Comparison of ENCODE assay signal across 22 mouse cellular contexts in genomic region chr3:129364818-129365390, GRCm38 (mm10). TPM values are rescaled to one million over a fixed set of nuclear protein-coding genes. Genes with fewer than 3 reads are reported as not detected.
DNase-seq lines count a peak whose midpoint lies in the region; ATAC-seq and TF ChIP-seq lines count a peak whose summit lies in the region.
"Had no signal": no experiment of that assay in that cellular context is flagged by ENCODE, and none has a peak within 500 bp of the region (broad histone marks: within the 10 kb centered on the region; RNA-seq: fewer than 3 reads in every experiment).

No protein-coding gene starts in this region.

- DNase-seq in cerebellum, postnatal 10 days, result peak; percentile 18 to 28
- DNase-seq in cerebellum, adult 11-12 months, result no peak
- DNase-seq in intestine, embryonic 14.5 days (ENCODE audit: low spot score), result peak; percentile 46
- DNase-seq in midbrain, postnatal 0 days (ENCODE audit: low spot score), result peak; percentile 47
- no peak for DNase-seq in midbrain, embryonic 11.5 days (ENCODE audit: low spot score, missing footprints)
- DNase-seq: cerebellum, adult 18-20 months; gastrocnemius, postnatal 25 days; lung, postnatal 4 days; right cerebral cortex, postnatal 25 days; thymus, adult 2 months had no signal

- H3K36me3 ChIP-seq in intestine, embryonic 14.5 days (ENCODE audit: control insufficient read depth, insufficient read depth, low read length), result no peaks in the 10 kb centered on the region
- no peaks in the 10 kb centered on the region for H3K36me3 ChIP-seq in intestine, postnatal 0 days (ENCODE audit: control insufficient read depth, insufficient read depth)
- no peaks in the 10 kb centered on the region for H3K36me3 ChIP-seq in midbrain, postnatal 0 days (ENCODE audit: insufficient read depth, low read length)
- no peaks in the 10 kb centered on the region for H3K36me3 ChIP-seq in midbrain, embryonic 11.5 days (ENCODE audit: control insufficient read depth, insufficient read depth, low read length)
- no peaks in the 10 kb centered on the region for H3K36me3 ChIP-seq in neural tube, embryonic 15.5 days
- H3K36me3 ChIP-seq: embryonic facial prominence, embryonic 10.5 days; forebrain, embryonic 15.5 days; heart, embryonic 10.5 days; hindbrain, embryonic 10.5 days; intestine, embryonic 15.5 days; limb, embryonic 13.5 days; lung, embryonic 15.5 days had no signal

- peaks cover 3% of the 10 kb centered on the region; the same call in 1 of the 2 replicates for H3K9me3 ChIP-seq in intestine, embryonic 14.5 days (ENCODE audit: control insufficient read depth, low read length)
- no peaks in the 10 kb centered on the region for H3K9me3 ChIP-seq in intestine, postnatal 0 days (ENCODE audit: control insufficient read depth)
- no peaks in the 10 kb centered on the region for H3K9me3 ChIP-seq in midbrain, postnatal 0 days (ENCODE audit: low read length)
- H3K9me3 ChIP-seq in midbrain, embryonic 11.5 days (ENCODE audit: control insufficient read depth, low read length), result no peaks in the 10 kb centered on the region
- no peaks in the 10 kb centered on the region for H3K9me3 ChIP-seq in neural tube, embryonic 15.5 days (replicated peaks)
- H3K9me3 ChIP-seq: embryonic facial prominence, embryonic 10.5 days; forebrain, embryonic 15.5 days; heart, embryonic 10.5 days; hindbrain, embryonic 10.5 days; intestine, embryonic 15.5 days; limb, embryonic 13.5 days; lung, embryonic 15.5 days had no signal

- H3K27ac ChIP-seq in intestine, embryonic 14.5 days (ENCODE audit: low read depth), result no peak overlapping the region
- H3K27ac ChIP-seq in intestine, postnatal 0 days (ENCODE audit: low read depth, low read length), result no peak overlapping the region
- H3K27ac ChIP-seq in midbrain, postnatal 0 days (ENCODE audit: low read depth, low read length), result no peak overlapping the region
- no peak overlapping the region for H3K27ac ChIP-seq in midbrain, embryonic 11.5 days (ENCODE audit: low read depth, low read length)
- peak overlapping the region; percentile 56; the same call in 1 of the 2 replicates for H3K27ac ChIP-seq in neural tube, embryonic 15.5 days (replicated peaks)
- H3K27ac ChIP-seq: embryonic facial prominence, embryonic 10.5 days; forebrain, embryonic 15.5 days; heart, embryonic 10.5 days; hindbrain, embryonic 10.5 days; intestine, embryonic 15.5 days; limb, embryonic 13.5 days; liver, embryonic 14.5 days; lung, embryonic 15.5 days had no signal

- no peak overlapping the region for H3K9ac ChIP-seq in intestine, embryonic 14.5 days (ENCODE audit: low read length)
- no peak overlapping the region for H3K9ac ChIP-seq in intestine, postnatal 0 days (ENCODE audit: low read depth, low read length)
- no peak overlapping the region for H3K9ac ChIP-seq in midbrain, postnatal 0 days (replicated peaks; ENCODE audit: low read length, poor library complexity, severe bottlenecking)
- no peak overlapping the region for H3K9ac ChIP-seq in midbrain, embryonic 11.5 days (ENCODE audit: low read length)
- H3K9ac ChIP-seq in neural tube, embryonic 15.5 days (replicated peaks), result no peak overlapping the region
- H3K9ac ChIP-seq: forebrain, embryonic 15.5 days; intestine, embryonic 15.5 days; limb, embryonic 13.5 days; liver, embryonic 14.5 days; lung, embryonic 15.5 days had no signal

- 75% methylated on average over 2 of the region's 2 CpGs for WGBS in intestine, embryonic 14.5 days
- WGBS in intestine, postnatal 0 days, result 90% methylated on average over 2 of the region's 2 CpGs
- WGBS in midbrain, postnatal 0 days, result 62% methylated on average over 2 of the region's 2 CpGs
- WGBS in midbrain, embryonic 11.5 days, result 73% methylated on average over 2 of the region's 2 CpGs
- WGBS in neural tube, embryonic 15.5 days, result 77% methylated on average over 2 of the region's 2 CpGs

- H3K27me3 ChIP-seq in intestine, embryonic 14.5 days (replicated peaks; ENCODE audit: control insufficient read depth, insufficient read depth, low read length), result no peaks in the 10 kb centered on the region
- no peaks in the 10 kb centered on the region for H3K27me3 ChIP-seq in intestine, postnatal 0 days (replicated peaks; ENCODE audit: control insufficient read depth, insufficient read depth, low read length)
- no peaks in the 10 kb centered on the region for H3K27me3 ChIP-seq in midbrain, postnatal 0 days (ENCODE audit: insufficient read depth, low read length)
- H3K27me3 ChIP-seq in midbrain, embryonic 11.5 days (ENCODE audit: control insufficient read depth, insufficient read depth, low read length), result no peaks in the 10 kb centered on the region
- no peaks in the 10 kb centered on the region for H3K27me3 ChIP-seq in neural tube, embryonic 15.5 days (replicated peaks)
- H3K27me3 ChIP-seq: CH12.LX; forebrain, embryonic 15.5 days; intestine, embryonic 15.5 days; limb, embryonic 13.5 days; lung, embryonic 15.5 days had no signal

- no peak overlapping the region for H3K4me3 ChIP-seq in intestine, embryonic 14.5 days (ENCODE audit: low read depth, low read length)
- no peak overlapping the region for H3K4me3 ChIP-seq in intestine, postnatal 0 days (ENCODE audit: low read depth, low read length)
- H3K4me3 ChIP-seq in midbrain, postnatal 0 days (ENCODE audit: low read depth, low read length), result no peak overlapping the region
- no peak overlapping the region for H3K4me3 ChIP-seq in midbrain, embryonic 11.5 days (ENCODE audit: low read depth, low read length)
- H3K4me3 ChIP-seq in neural tube, embryonic 15.5 days (replicated peaks), result no peak overlapping the region
- H3K4me3 ChIP-seq: embryonic facial prominence, embryonic 10.5 days; forebrain, embryonic 15.5 days; heart, embryonic 10.5 days; hindbrain, embryonic 10.5 days; intestine, embryonic 15.5 days; limb, embryonic 13.5 days; lung, embryonic 15.5 days had no signal

- TF ChIP-seq CTCF in intestine, postnatal 0 days (IDR thresholded peaks at IDR 0.05; ENCODE audit: low read depth), result no peak
- TF ChIP-seq CTCF in midbrain, postnatal 0 days (IDR thresholded peaks at IDR 0.05), result no peak

- no peak overlapping the region for H3K4me2 ChIP-seq in intestine, embryonic 14.5 days (ENCODE audit: low read length)
- no peak overlapping the region for H3K4me2 ChIP-seq in intestine, postnatal 0 days (replicated peaks; ENCODE audit: low read depth)
- H3K4me2 ChIP-seq in midbrain, postnatal 0 days (ENCODE audit: low read depth, low read length, poor library complexity, severe bottlenecking), result no peak overlapping the region
- H3K4me2 ChIP-seq in midbrain, embryonic 11.5 days, result no peak overlapping the region
- H3K4me2 ChIP-seq in neural tube, embryonic 15.5 days, result no peak overlapping the region
- H3K4me2 ChIP-seq: forebrain, embryonic 15.5 days; intestine, embryonic 15.5 days; limb, embryonic 13.5 days; lung, embryonic 15.5 days had no signal

- no peaks in the 10 kb centered on the region for H3K4me1 ChIP-seq in intestine, embryonic 14.5 days (replicated peaks; ENCODE audit: control insufficient read depth, insufficient read depth, low read length)
- no peaks in the 10 kb centered on the region for H3K4me1 ChIP-seq in intestine, postnatal 0 days (replicated peaks; ENCODE audit: control insufficient read depth, insufficient read depth, low read length)
- H3K4me1 ChIP-seq in midbrain, postnatal 0 days (ENCODE audit: insufficient read depth, low read length), result no peaks in the 10 kb centered on the region
- H3K4me1 ChIP-seq in midbrain, embryonic 11.5 days (ENCODE audit: control insufficient read depth, insufficient read depth, low read length), result no peaks in the 10 kb centered on the region
- H3K4me1 ChIP-seq in neural tube, embryonic 15.5 days, result 0 out of 2 replicates have a peak, but pooled peaks cover 2% of the 10 kb centered on the region
- H3K4me1 ChIP-seq: forebrain, embryonic 15.5 days; heart, embryonic 10.5 days; hindbrain, embryonic 10.5 days; intestine, embryonic 15.5 days; lung, embryonic 15.5 days had no signal

- ATAC-seq in intestine, embryonic 14.5 days (replicated peaks; ENCODE audit: low FRiP score, low TSS enrichment, low read depth), result no peak
- ATAC-seq in intestine, postnatal 0 days, result no peak
- peak; percentile 68 for ATAC-seq in midbrain, postnatal 0 days (ENCODE audit: low FRiP score)
- no peak for ATAC-seq in midbrain, embryonic 11.5 days (ENCODE audit: low FRiP score)
- no peak for ATAC-seq in neural tube, embryonic 15.5 days (ENCODE audit: low FRiP score)
- ATAC-seq: forebrain, embryonic 15.5 days; intestine, embryonic 15.5 days had no signal

RNA-seq across cellular contexts. Expression of gene Enpep, which starts 32.4 kb away (rescaled TPM):
- polyA plus RNA-seq in intestine, embryonic 14.5 days (2014; fragmentation: Nextera tagmentation; extraction: Ambion mirVana), result 40.4 and 40.9 TPM in 2 replicates
- polyA plus RNA-seq in intestine, postnatal 0 days (2015; fragmentation: Nextera tagmentation; extraction: Ambion mirVana), result 120 and 150 TPM in 2 replicates
- 3.0 and 4.1 TPM in 2 replicates for total RNA-seq in midbrain, postnatal 0 days (2014; rRNA removed)
- 1.9 and 2.3 TPM in 2 replicates for polyA plus RNA-seq in midbrain, postnatal 0 days (2015; fragmentation: Nextera tagmentation; extraction: Ambion mirVana)
- 0.15 TPM in 1 of 2 replicates, not detected in the other for polyA plus RNA-seq in midbrain, embryonic 11.5 days (2014; fragmentation: Nextera tagmentation; extraction: Ambion mirVana)
- 3.0 and 7.8 TPM in 2 replicates for polyA plus RNA-seq in neural tube, embryonic 15.5 days (2015; fragmentation: Nextera tagmentation; extraction: Ambion mirVana)
- total RNA-seq: CH12.LX, MEL had no signal

Comparison
In these comparisons a context has a peak if more than half of its experiments do, and no peak if none do; other contexts are left out.
1. DNase-seq: peak in cerebellum, postnatal 10 days (2 of 2), intestine, embryonic 14.5 days (single experiment) and midbrain, postnatal 0 days (single experiment); none in cerebellum, adult 11-12 months (single experiment) and midbrain, embryonic 11.5 days (single experiment).